Mouse (Mus musculus): ENCODE measurements around the gene Dvl1. TPM values are rescaled to one million over a fixed set of nuclear protein-coding genes. Genes with fewer than 3 reads are reported as not detected.

Gene Dvl1
- total and polyA plus RNA-seq, 3 experiments: 46.3 to 62.7 (median 47.3) TPM

GRCm38 (mm10) chr4:155830596-155830995 lies 16.6 kb upstream of the Dvl1 start:
- peak overlapping the region; percentile 68; the same call in 1 of the 2 replicates for H3K4me3 ChIP-seq
- DNase-seq: no peak
- peaks cover 2% of the 10 kb centered on the region; the same call in 1 of the 2 replicates for H3K36me3 ChIP-seq (ENCODE audit: control insufficient read depth, insufficient read depth, low read length)
- no peaks in the 10 kb centered on the region for H3K79me2 ChIP-seq (replicated peaks; ENCODE audit: control insufficient read depth, insufficient read depth, low read length)
- peaks cover 12% of the 10 kb centered on the region for H3K4me1 ChIP-seq (ENCODE audit: control insufficient read depth, insufficient read depth, low read length)
- no peaks in the 10 kb centered on the region for H3K27me3 ChIP-seq (ENCODE audit: control insufficient read depth, insufficient read depth, low read length)
- H3K27ac ChIP-seq: peak overlapping the region; percentile 92
- no peak overlapping the region for H3K9ac ChIP-seq (ENCODE audit: low read depth, low read length)
- no peak for TF ChIP-seq CTCF (IDR thresholded peaks at IDR 0.05)
- TF ChIP-seq EP300 (IDR thresholded peaks at IDR 0.05; ENCODE audit: insufficient read depth, low read depth, low read length): no peak
- TF ChIP-seq POLR2A (IDR thresholded peaks at IDR 0.05; ENCODE audit: insufficient read depth, low read depth, low read length): no peak
- intact Hi-C loops (cut with DNase I): loop anchor here (2.0 kb wide), 2 partner anchors 18 to 26 kb away; partner anchors contain the start of gene Ccnl2
- WGBS: 46% methylated on average over 8 of the region's 8 CpGs

DNA sequence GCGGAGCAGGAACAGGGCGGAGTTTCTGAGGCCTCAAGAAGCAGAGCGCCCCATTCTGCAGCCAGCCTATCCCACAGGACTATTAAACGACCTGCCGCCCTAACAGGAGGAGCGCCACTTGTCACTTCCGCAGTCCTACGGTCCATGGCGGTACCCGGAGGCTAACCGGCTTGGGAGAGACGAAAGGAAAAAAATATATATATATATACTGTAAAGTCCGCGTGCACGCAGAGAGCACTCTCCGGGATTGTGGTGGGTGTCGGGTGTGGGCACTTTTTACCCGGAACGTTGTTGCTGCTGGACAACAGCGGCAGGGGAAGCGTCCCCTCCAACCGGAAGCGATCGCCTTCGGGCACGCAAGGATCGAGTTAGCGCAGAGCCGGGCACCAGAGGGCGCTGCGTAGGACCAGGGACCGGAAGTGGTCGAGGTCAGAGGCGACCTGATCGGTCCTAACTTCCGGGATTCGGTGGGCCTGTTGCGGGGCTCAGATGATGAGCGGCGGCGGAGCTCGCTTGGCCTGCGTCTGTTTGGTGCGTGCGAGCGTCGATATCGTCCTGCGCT lies 15.9 kb upstream of the Dvl1 start, which contains the start of gene Aurkaip1:
TSS of gene Aurkaip1 (plus strand) at position 68 of the 562 bp plus-strand sequence.
- intact Hi-C loops (cut with DNase I): loop anchor here (1.0 to 2.0 kb wide), 3 partner anchors 18 to 112 kb away; partner anchors contain the start of genes Ccnl2 and Ube2j2
- Histone ChIP-seq H3K79me2 (replicated peaks; ENCODE audit: control insufficient read depth, insufficient read depth, low read length) (no peaks in the 10 kb centered on the region), H3K4me1 (ENCODE audit: control insufficient read depth, insufficient read depth, low read length) (peaks cover 12% of the 10 kb centered on the region), H3K27ac (peak within 1 kb of the TSS; percentile 92), H3K36me3 (ENCODE audit: control insufficient read depth, insufficient read depth, low read length) (peaks cover 2% of the 10 kb centered on the region; the same call in 1 of the 2 replicates), H3K9ac (ENCODE audit: low read depth, low read length) (peak within 1 kb of the TSS; percentile 84), H3K4me3 (peak within 1 kb of the TSS; percentile 68), H3K27me3 (ENCODE audit: control insufficient read depth, insufficient read depth, low read length) (no peaks in the 10 kb centered on the region)
- WGBS: under 1% methylated on average over 49 of the region's 49 CpGs
- TF ChIP-seq EP300 (IDR thresholded peaks at IDR 0.05; ENCODE audit: insufficient read depth, low read depth, low read length) (peak; percentile 78; the same call in 1 of the 2 replicates), POLR2A (IDR thresholded peaks at IDR 0.05; ENCODE audit: insufficient read depth, low read depth, low read length) (peak; percentile 86), CTCF (IDR thresholded peaks at IDR 0.05) (peak; percentile 84)
- peak; percentile 95 for DNase-seq

GRCm38 (mm10) chr4:155831831-155832230 lies 15.4 kb upstream of the Dvl1 start:
- Histone ChIP-seq H3K27ac (peak overlapping the region; percentile 92), H3K36me3 (ENCODE audit: control insufficient read depth, insufficient read depth, low read length) (peaks cover 2% of the 10 kb centered on the region; the same call in 1 of the 2 replicates), H3K9ac (ENCODE audit: low read depth, low read length) (peak overlapping the region; percentile 84), H3K79me2 (replicated peaks; ENCODE audit: control insufficient read depth, insufficient read depth, low read length) (no peaks in the 10 kb centered on the region), H3K4me1 (ENCODE audit: control insufficient read depth, insufficient read depth, low read length) (peaks cover 12% of the 10 kb centered on the region), H3K27me3 (ENCODE audit: control insufficient read depth, insufficient read depth, low read length) (no peaks in the 10 kb centered on the region), H3K4me3 (peak overlapping the region; percentile 68)
- WGBS: under 1% methylated on average over 25 of the region's 25 CpGs
- intact Hi-C loops (cut with DNase I): loop anchor here (1.0 to 2.0 kb wide), 3 partner anchors 19 to 111 kb away; partner anchors contain the start of genes Ccnl2 and Ube2j2
- no peak for DNase-seq
- TF ChIP-seq POLR2A (IDR thresholded peaks at IDR 0.05; ENCODE audit: insufficient read depth, low read depth, low read length) (no peak), EP300 (IDR thresholded peaks at IDR 0.05; ENCODE audit: insufficient read depth, low read depth, low read length) (no peak), CTCF (IDR thresholded peaks at IDR 0.05) (no peak)

- peaks cover 12% of the 10 kb centered on the region for H3K4me1 ChIP-seq (ENCODE audit: control insufficient read depth, insufficient read depth, low read length)
- peaks cover 2% of the 10 kb centered on the region; the same call in 1 of the 2 replicates for H3K36me3 ChIP-seq (ENCODE audit: control insufficient read depth, insufficient read depth, low read length)
- H3K27ac ChIP-seq: peak overlapping the region; percentile 92
- 38% methylated on average over 10 of the region's 10 CpGs for WGBS
- no peak for DNase-seq
- no peaks in the 10 kb centered on the region for H3K27me3 ChIP-seq (ENCODE audit: control insufficient read depth, insufficient read depth, low read length)
- peak overlapping the region; percentile 84 for H3K9ac ChIP-seq (ENCODE audit: low read depth, low read length)
- intact Hi-C loops (cut with DNase I): no loop called here
- TF ChIP-seq EP300 (IDR thresholded peaks at IDR 0.05; ENCODE audit: insufficient read depth, low read depth, low read length): no peak
- no peaks in the 10 kb centered on the region for H3K79me2 ChIP-seq (replicated peaks; ENCODE audit: control insufficient read depth, insufficient read depth, low read length)
- H3K4me3 ChIP-seq: peak overlapping the region; percentile 68
These were observed 14.9 kb upstream of the Dvl1 start for GRCm38 (mm10) chr4:155832321-155832720.

DNA sequence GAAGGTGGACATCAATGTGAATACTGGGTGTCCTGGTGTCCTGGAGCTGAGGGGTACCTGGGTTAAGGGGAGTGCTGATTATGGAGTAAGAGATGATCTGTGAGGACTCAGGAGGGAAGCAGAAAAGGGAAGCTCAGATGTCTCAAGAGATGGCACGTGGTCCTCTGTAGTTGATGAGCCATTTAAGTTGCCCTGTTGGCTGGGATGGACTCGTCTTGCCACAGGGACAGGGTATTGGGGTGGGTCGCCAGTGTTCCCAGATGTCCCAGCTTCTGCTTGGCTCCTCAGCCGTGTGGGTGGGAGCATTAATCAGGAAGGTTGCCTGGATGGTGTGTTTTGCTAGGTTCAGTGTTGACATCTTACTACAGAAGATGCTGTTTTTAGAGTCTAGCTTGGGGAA lies 14.0 kb upstream of the Dvl1 start:
- Histone ChIP-seq H3K27ac (no peak overlapping the region), H3K9ac (ENCODE audit: low read depth, low read length) (no peak overlapping the region), H3K27me3 (ENCODE audit: control insufficient read depth, insufficient read depth, low read length) (no peaks in the 10 kb centered on the region), H3K4me1 (ENCODE audit: control insufficient read depth, insufficient read depth, low read length) (peaks cover 19% of the 10 kb centered on the region), H3K36me3 (ENCODE audit: control insufficient read depth, insufficient read depth, low read length) (peaks cover 2% of the 10 kb centered on the region; the same call in 1 of the 2 replicates), H3K79me2 (replicated peaks; ENCODE audit: control insufficient read depth, insufficient read depth, low read length) (no peaks in the 10 kb centered on the region), H3K4me3 (no peak overlapping the region)
- WGBS: 83% methylated on average over 4 of the region's 4 CpGs
- intact Hi-C loops (cut with DNase I): no loop called here
- TF ChIP-seq CTCF (IDR thresholded peaks at IDR 0.05) (no peak), EP300 (IDR thresholded peaks at IDR 0.05; ENCODE audit: insufficient read depth, low read depth, low read length) (no peak), POLR2A (IDR thresholded peaks at IDR 0.05; ENCODE audit: insufficient read depth, low read depth, low read length) (no peak)
- DNase-seq: no peak

DNA sequence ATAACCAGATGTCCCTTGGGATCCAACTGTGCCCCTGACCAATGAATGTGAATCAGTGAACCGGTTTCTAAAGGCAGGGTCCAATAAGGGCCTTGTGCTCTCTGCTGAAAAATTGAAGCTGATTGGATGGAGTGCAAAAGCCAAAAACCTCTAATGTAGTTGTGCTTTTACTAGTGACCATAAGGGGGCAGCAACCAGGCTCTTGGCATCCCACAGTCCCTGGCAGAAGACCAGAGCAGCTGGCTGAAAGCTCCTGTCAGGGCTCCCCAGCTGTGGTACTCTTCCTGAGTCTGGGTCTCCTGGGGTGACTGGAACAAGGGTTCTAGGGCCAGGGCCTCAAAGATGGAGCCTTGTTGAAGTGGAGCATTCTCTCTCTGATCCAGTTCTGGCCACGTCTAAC lies 13.4 kb upstream of the Dvl1 start:
- H3K79me2 ChIP-seq (replicated peaks; ENCODE audit: control insufficient read depth, insufficient read depth, low read length): no peaks in the 10 kb centered on the region

More for the DNA sequence above, 13.4 kb upstream of the Dvl1 start:
- Histone ChIP-seq H3K9ac (ENCODE audit: low read depth, low read length) (no peak overlapping the region), H3K4me3 (no peak overlapping the region), H3K4me1 (ENCODE audit: control insufficient read depth, insufficient read depth, low read length) (peaks cover 20% of the 10 kb centered on the region), H3K27ac (peak overlapping the region; percentile 71), H3K36me3 (ENCODE audit: control insufficient read depth, insufficient read depth, low read length) (peaks cover 2% of the 10 kb centered on the region; the same call in 1 of the 2 replicates), H3K27me3 (ENCODE audit: control insufficient read depth, insufficient read depth, low read length) (no peaks in the 10 kb centered on the region)
- intact Hi-C loops (cut with DNase I): no loop called here
- peak; percentile 85 to 87 for DNase-seq
- 4% methylated on average over 2 of the region's 2 CpGs for WGBS
- TF ChIP-seq CTCF (IDR thresholded peaks at IDR 0.05) (peak; percentile 91), POLR2A (IDR thresholded peaks at IDR 0.05; ENCODE audit: insufficient read depth, low read depth, low read length) (peak; percentile 13; the same call in 1 of the 2 replicates), EP300 (IDR thresholded peaks at IDR 0.05; ENCODE audit: insufficient read depth, low read depth, low read length) (peak; percentile 85)
